Mouse (Mus musculus) liver, embryonic 14.5 days (tissue): ENCODE results near the gene Rbm42. TPM values are rescaled to one million over a fixed set of nuclear protein-coding genes. Genes with fewer than 3 reads are reported as not detected.
A peak's percentile ranks its signal among the peaks of the same experiment; 100 is the strongest.

Experiments
- ATAC-seq: fragments of 200-750 bp; cut with Nextera tagmentation; 2 replicates; pipeline ENCODE4 v1.8.0; 2017; ENCODE audit warnings: moderate number of reproducible peaks, mild to moderate bottlenecking, moderate library complexity; ENCODE audit not compliant: insufficient read depth
- DNase-seq, 3 experiments: peaks; one replicate each; pipeline ENCODE4 v3.0.0-alpha.2; 2012 to 2013; ENCODE audit warnings: low read depth in 3 of 3, low spot score in 3 of 3
- H3K27ac ChIP-seq: fragments of 300-500 bp; sonication (generic); 2 replicates; pipeline ENCODE4 v1.5.1; 2014; ENCODE audit warnings: moderate library complexity, mild to moderate bottlenecking, control low read depth, inconsistent platforms
- H3K27me3 ChIP-seq: fragments of 300-500 bp; sonication (generic); 2 replicates; pipeline ENCODE4 v1.6.1; 2014; ENCODE audit warnings: mild to moderate bottlenecking, low read length, moderate library complexity; ENCODE audit not compliant: control insufficient read depth, insufficient read depth
- H3K36me3 ChIP-seq: fragments of 300-500 bp; sonication (generic); replicated peaks from 2 replicates; pipeline ENCODE4 v1.6.1; 2014; ENCODE audit warnings: low read depth; ENCODE audit not compliant: control insufficient read depth, insufficient read depth
- H3K4me1 ChIP-seq, 2 experiments: fragments of 200-500 bp in 1 of 2; fragments of 300-500 bp in 1 of 2; sonication (generic) in 1 of 2; replicated peaks; 2 replicates each; pipeline ENCODE4 v1.6.1; 2012 to 2014; ENCODE audit warnings: antibody characterized with exemption in 1 of 2, inconsistent platforms in 1 of 2, low read length in 1 of 2; ENCODE audit not compliant: control insufficient read depth in 2 of 2, insufficient read depth in 2 of 2
- H3K4me2 ChIP-seq: fragments of 300-500 bp; sonication (generic); 2 replicates; pipeline ENCODE4 v1.6.1; 2014; ENCODE audit warnings: low read depth, mild to moderate bottlenecking, control low read depth, moderate library complexity
- H3K4me3 ChIP-seq, 2 experiments: fragments of 200-500 bp in 1 of 2; fragments of 300-500 bp in 1 of 2; sonication (generic) in 1 of 2; 2 replicates each; pipeline ENCODE4 v1.5.1; 2012 to 2014; ENCODE audit warnings: low read depth in 2 of 2, low read length in 2 of 2, mild to moderate bottlenecking in 2 of 2, control low read depth in 1 of 2, inconsistent platforms in 1 of 2, moderate library complexity in 1 of 2; ENCODE audit not compliant: insufficient read depth in 1 of 2
- H3K9ac ChIP-seq: fragments of 300-500 bp; sonication (generic); replicated peaks from 2 replicates; pipeline ENCODE4 v1.6.1; 2014; ENCODE audit warnings: mild to moderate bottlenecking, control low read depth, moderate library complexity
- H3K9me3 ChIP-seq: fragments of 300-500 bp; sonication (generic); 2 replicates; pipeline ENCODE4 v1.6.1; 2016; ENCODE audit warnings: low read length, mixed read lengths; ENCODE audit not compliant: control insufficient read depth
- CTCF ChIP-seq: IDR thresholded peaks from 2 replicates; pipeline ENCODE4 v1.5.1; 2016; ENCODE audit warnings: antibody characterized with exemption, low read depth, control low read depth
- EP300 ChIP-seq: IDR thresholded peaks from 2 replicates; pipeline ENCODE4 v1.6.1; 2016; ENCODE audit warnings: antibody characterized with exemption, low read depth
- WGBS: fragments of 180-500 bp; shearing (Covaris S2); extraction: QIAGEN DNeasy Blood & Tissue Kit; methylation state at CpG from one replicate; pipeline ENCODE4 v1.1.7; 2014; ENCODE audit not compliant: insufficient replicate concordance; 5-methylcytosine and 5-hydroxymethylcytosine counted together
- polyA plus RNA-seq, 2 experiments: library from polyadenylated mRNA; depleted of rRNA in 1 of 2; stranded (reverse) in 1 of 2; unstranded in 1 of 2; fragments of >200 nt; fragmentation: Nextera tagmentation in 1 of 2; extraction: Ambion mirVana in 1 of 2; gene quantifications; 2 replicates each; pipeline versions ENCODE4 v1.2.1 to v1.2.3; 2012 to 2014

Gene Rbm42
- polyA plus RNA-seq, 2 experiments: 22.9 to 34.5 TPM

DNA sequence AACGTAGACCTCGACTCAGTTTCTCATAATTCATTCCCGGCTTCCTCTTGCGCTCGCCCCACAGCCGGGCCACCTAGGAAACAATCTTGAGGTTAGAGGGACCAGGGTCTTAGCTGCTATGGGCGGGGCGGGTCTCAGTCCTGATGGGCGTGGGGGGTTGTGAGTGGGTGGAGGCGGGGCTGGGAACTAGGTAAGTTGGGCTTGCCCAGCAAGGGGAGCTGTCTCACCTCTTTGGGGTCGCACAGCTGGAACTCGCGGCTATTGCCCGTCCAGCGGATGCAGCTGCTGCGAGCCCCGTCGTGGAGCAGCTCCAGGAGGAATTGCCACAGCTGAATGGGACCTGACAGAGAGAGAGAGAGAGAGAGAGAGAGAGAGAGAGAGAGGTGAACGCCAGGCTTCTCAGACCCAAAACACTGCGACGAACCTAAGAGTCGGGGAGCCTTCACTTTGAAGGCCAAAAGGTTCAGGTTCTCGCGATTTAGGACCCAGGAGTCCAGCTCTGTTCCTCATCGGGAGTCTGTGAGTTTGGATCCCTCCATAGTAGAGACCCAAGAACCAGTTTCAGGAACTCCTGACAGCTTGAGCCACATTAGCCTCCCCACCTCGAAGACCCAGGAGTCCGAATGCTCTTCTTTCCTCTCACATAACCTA lies 16.2 kb downstream of the Rbm42 start:
- H3K4me2 ChIP-seq: no peak overlapping the region

DNA sequence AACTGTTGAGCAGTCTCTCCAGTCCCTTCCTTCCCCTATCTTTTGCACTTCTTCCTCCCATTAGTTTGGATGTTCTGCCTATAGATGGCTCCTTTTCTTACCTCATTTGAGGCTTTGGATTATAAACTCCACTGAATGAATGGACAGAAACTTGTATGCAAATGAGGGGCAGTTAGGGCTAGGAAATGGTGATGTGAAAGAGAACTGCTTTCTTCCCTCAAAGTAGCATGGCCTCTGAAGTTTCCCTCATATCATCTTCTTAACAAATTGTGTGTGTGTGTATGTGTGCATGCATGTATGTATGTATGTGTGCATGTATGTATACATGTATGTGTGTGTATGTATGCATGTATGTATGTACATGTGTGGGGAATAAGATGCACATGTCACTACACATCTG lies 21.1 kb downstream of the Rbm42 start:
- Histone ChIP-seq H3K27ac (no peak overlapping the region), H3K9me3 (no peaks in the 10 kb centered on the region), H3K9ac (no peak overlapping the region), H3K4me1 (peaks cover 4 to 10% of the 10 kb centered on the region in 2 experiments; a peak in 3 of 4 replicates), H3K4me3 (no peak overlapping the region), H3K27me3 (peaks cover 24% of the 10 kb centered on the region), H3K4me2 (no peak overlapping the region), H3K36me3 (peaks cover 6% of the 10 kb centered on the region)
- DNase-seq (no peak), ATAC-seq (no peak)
- no peak for TF ChIP-seq EP300
- no peak for TF ChIP-seq CTCF

More for the DNA sequence above, 16.2 kb downstream of the Rbm42 start:
- Histone ChIP-seq H3K9me3 (no peaks in the 10 kb centered on the region), H3K4me1 (no peaks in the 10 kb centered on the region), H3K9ac (no peak overlapping the region), H3K27me3 (peaks cover 51% of the 10 kb centered on the region), H3K4me3 (no peak overlapping the region), H3K36me3 (no peaks in the 10 kb centered on the region), H3K27ac (no peak overlapping the region)
- TF ChIP-seq CTCF: no peak
- TF ChIP-seq EP300: no peak
- ATAC-seq (no peak), DNase-seq (no peak)
- WGBS: 12% methylated on average over 27 of the region's 27 CpGs

DNA sequence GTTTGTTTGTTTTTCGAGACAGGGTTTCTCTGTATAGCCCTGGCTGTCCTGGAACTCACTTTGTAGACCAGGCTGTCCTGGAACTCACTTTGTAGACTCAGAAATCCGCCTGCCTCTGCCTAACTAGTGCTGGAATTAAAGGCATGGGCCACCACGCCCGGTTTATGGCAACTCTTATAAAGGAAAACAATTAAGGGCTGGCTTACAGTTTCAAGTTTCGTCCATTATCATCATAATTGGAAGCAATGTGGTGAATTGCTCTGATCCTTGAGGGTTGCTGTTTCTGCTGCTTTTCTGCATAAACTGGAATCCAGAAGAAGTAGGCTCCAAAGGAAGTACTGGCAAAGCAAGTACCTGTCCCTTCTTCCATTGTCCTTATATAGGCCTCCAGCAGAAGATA lies 23.5 kb downstream of the Rbm42 start:
- no peak overlapping the region for H3K9ac ChIP-seq
- no peaks in the 10 kb centered on the region for H3K9me3 ChIP-seq
- peaks cover 21% of the 10 kb centered on the region for H3K36me3 ChIP-seq
- WGBS: 73% methylated on average over 5 of the region's 5 CpGs
- DNase-seq (no peak), ATAC-seq (no peak)
- peaks cover 4 to 10% of the 10 kb centered on the region in 2 experiments; a peak in 3 of 4 replicates for H3K4me1 ChIP-seq
- no peak overlapping the region for H3K27ac ChIP-seq
- H3K4me3 ChIP-seq: no peak overlapping the region
- no peak for TF ChIP-seq CTCF
- no peak for TF ChIP-seq EP300
- peak overlapping the region; percentile 57 for H3K4me2 ChIP-seq
- peaks cover 3% of the 10 kb centered on the region; the same call in 1 of the 2 replicates for H3K27me3 ChIP-seq

DNA sequence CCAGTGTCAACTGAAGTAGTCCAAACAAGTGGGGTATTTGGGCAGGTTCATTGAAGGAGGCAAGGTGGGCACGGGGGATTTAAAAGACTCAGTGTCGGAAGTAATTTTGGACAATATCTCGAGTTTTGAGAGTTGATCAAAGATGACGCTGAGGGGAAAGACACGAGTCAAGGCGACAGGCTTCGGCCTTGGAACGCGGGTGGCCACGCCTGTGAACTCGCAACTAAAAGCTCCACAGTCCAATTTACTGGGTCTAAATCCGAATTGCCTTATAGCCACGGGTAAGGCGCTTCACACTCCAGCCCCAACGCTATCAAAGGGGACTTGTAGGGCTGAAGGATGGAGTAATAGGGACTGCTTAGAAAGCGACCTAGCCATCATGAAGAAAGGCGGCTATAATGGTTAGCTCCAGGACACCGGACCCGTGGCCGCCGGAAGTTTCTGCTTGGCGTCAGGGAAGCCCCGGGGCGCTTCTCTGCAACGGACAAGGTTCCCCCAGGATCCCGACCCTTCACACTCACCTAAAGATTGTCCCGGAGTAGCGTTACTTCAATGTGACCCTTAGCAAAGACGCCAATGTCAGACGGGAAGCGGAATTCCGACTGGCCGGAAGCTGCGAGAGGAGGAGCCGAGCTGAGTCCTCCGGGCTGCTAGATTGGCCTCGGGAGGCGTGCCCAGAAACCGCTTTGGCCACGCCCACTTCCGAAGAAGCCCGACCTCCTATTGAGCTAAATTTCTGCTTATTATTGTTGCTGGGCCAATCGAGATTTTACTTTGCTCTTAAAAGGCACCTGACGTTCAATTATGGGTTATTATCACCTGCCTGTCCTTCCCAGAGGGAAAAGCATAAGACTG lies 24.4 kb downstream of the Rbm42 start, which contains the start of gene Cox6b1:
Gene Cox6b1, minus strand, starts transcription at position 622 of the 855 bp plus-strand sequence.
- Histone ChIP-seq H3K4me3 (peak within 1 kb of the TSS; percentile 80 to 99), H3K27me3 (no peaks in the 10 kb centered on the region; the same call in 1 of the 2 replicates), H3K9me3 (no peaks in the 10 kb centered on the region), H3K4me1 (peaks cover 4 to 12% of the 10 kb centered on the region in 2 experiments; a peak in 3 of 4 replicates), H3K27ac (peak within 1 kb of the TSS; percentile 23), H3K36me3 (peaks cover 23% of the 10 kb centered on the region), H3K4me2 (peak within 1 kb of the TSS; percentile 84), H3K9ac (peak within 1 kb of the TSS; percentile 86)
- WGBS: 2% methylated on average over 44 of the region's 44 CpGs
- DNase-seq (peak; percentile 82 to 84 (median 83)), ATAC-seq (peak; percentile 90)
- TF ChIP-seq EP300: no peak
- no peak for TF ChIP-seq CTCF

DNA sequence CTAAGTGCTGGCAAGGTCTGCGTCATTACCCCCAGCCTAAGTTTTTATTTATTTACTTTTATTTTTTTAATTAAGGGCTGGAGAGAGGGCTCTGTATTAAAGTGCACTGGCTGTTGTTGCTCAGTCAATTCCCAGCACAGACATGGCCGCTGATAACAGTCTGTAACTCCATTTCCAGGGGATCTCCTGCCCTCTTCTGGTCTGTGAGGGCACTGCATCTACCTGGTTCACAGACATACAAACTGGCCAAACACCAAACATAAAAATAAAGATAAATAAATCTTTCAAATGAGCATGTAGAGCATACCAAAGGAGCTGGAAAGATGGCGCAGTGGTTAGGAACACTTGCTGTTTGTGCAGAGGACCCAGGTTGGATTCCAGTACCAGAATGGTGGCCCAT lies 30.9 kb downstream of the Rbm42 start:
- Histone ChIP-seq H3K27ac (no peak overlapping the region), H3K4me3 (no peak overlapping the region), H3K4me2 (no peak overlapping the region), H3K27me3 (no peaks in the 10 kb centered on the region), H3K9me3 (no peaks in the 10 kb centered on the region), H3K36me3 (peaks cover 36% of the 10 kb centered on the region), H3K4me1 (peaks cover 0 to 7% of the 10 kb centered on the region in 2 experiments; a peak in 2 of 4 replicates), H3K9ac (no peak overlapping the region)
- 66% methylated on average over 3 of the region's 3 CpGs for WGBS
- ATAC-seq: no peak
- TF ChIP-seq EP300: no peak
- TF ChIP-seq CTCF: peak; percentile 77
- peak in 1 of 3 experiments; percentile 36 for DNase-seq
